In the genomic region with DNA sequence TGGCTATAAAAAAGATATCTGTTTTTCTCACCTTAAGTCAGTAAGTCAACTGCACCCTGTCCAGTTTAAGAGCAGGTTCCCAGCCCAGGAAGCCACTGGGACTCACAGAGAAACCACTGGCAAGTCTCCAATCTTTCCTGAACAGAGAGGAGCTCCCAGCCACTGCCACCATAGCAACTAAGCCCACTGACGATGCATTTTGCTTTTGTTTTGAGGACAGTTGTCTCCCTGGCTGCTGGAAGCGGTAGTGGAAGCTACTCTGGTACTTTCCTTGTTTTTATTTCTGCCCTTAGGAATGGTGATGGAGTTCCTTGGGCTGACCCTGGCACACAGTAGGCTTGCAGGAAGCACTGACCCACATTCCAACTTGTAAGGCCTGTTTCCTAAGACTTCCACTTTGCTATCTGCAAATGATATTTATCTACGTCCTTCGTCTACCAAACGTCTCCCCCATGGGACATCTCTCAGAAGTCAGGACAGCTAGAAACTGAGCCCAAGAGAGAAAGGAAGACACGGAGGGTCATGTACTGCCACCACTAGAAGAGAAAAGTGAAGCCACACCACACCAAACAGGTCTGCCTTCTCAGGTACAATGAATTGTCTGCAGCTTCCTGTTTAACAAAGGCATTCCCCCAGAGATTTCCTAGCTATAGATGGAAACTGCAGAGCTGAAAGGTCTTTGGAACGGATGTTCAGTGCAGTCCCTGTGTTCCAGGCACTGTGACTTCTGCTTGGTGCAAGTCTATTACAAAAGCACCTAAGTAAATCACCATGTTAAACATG, we compare ENCODE assay signal across 17 mouse cellular contexts.
A peak's percentile ranks its signal among the peaks of the same experiment; 100 is the strongest.
DNase-seq lines count a peak whose midpoint lies in the region; ATAC-seq and TF ChIP-seq lines count a peak whose summit lies in the region.
"Had no signal": no experiment of that assay in that cellular context is flagged by ENCODE, and none has a peak within 500 bp of the region (broad histone marks: within the 10 kb centered on the region; RNA-seq: fewer than 3 reads in every experiment).

No protein-coding gene starts in this region.

- TF ChIP-seq EP300 in heart, adult 2 months (IDR thresholded peaks at IDR 0.05; ENCODE audit: insufficient read depth, low read depth, low read length): no peak

- peaks cover 13% of the 10 kb centered on the region for H3K4me1 ChIP-seq in heart, adult 2 months (ENCODE audit: control insufficient read depth, insufficient read depth, low read length)
- H3K4me1 ChIP-seq in neural tube, embryonic 12.5 days: no peaks in the 10 kb centered on the region
- no peaks in the 10 kb centered on the region for H3K4me1 ChIP-seq in midbrain, postnatal 0 days (ENCODE audit: insufficient read depth, low read length)
- H3K4me1 ChIP-seq: embryonic facial prominence, embryonic 15.5 days had no signal

- no peaks in the 10 kb centered on the region for H3K79me2 ChIP-seq in heart, adult 2 months (replicated peaks; ENCODE audit: control insufficient read depth, insufficient read depth, low read length)

- no peaks in the 10 kb centered on the region for H3K9me3 ChIP-seq in neural tube, embryonic 12.5 days
- H3K9me3 ChIP-seq in midbrain, postnatal 0 days (ENCODE audit: low read length): no peaks in the 10 kb centered on the region
- H3K9me3 ChIP-seq: embryonic facial prominence, embryonic 15.5 days; liver, embryonic 12.5 days had no signal

- 38% methylated on average over 7 of the region's 7 CpGs for WGBS in heart, adult 2 months
- 74% methylated on average over 7 of the region's 7 CpGs for WGBS in neural tube, embryonic 12.5 days
- WGBS in midbrain, postnatal 0 days: 51% methylated on average over 7 of the region's 7 CpGs

- intact Hi-C loops in heart, adult 2 months (cut with DNase I): loop anchor here (10.0 kb wide), 1 partner anchor 197 kb away; a partner anchor contains a TSS
- intact Hi-C loops in heart, postnatal 25 days (cut with DNase I): loop anchor here (5.0 kb wide), 1 partner anchor 195 kb away; a partner anchor contains a TSS

- TF ChIP-seq CTCF in heart, adult 2 months (IDR thresholded peaks at IDR 0.05): peak; percentile 30; the same call in 1 of the 2 replicates
- peak; percentile 54 for TF ChIP-seq CTCF in layer of hippocampus, adult 2 months (conservative IDR thresholded peaks at IDR 0.05)
- peak; percentile 34; the same call in 1 of the 2 replicates for TF ChIP-seq CTCF in midbrain, postnatal 0 days (IDR thresholded peaks at IDR 0.05)

- no peak for TF ChIP-seq POLR2A in heart, adult 2 months (IDR thresholded peaks at IDR 0.05; ENCODE audit: insufficient read depth, low read depth, low read length)

- peak overlapping the region; percentile 83 for H3K27ac ChIP-seq in heart, adult 2 months
- no peak overlapping the region for H3K27ac ChIP-seq in layer of hippocampus, adult 2 months
- no peak overlapping the region for H3K27ac ChIP-seq in neural tube, embryonic 12.5 days
- no peak overlapping the region for H3K27ac ChIP-seq in midbrain, postnatal 0 days (ENCODE audit: low read depth, low read length)
- H3K27ac ChIP-seq: embryonic facial prominence, embryonic 15.5 days; liver, embryonic 12.5 days had no signal

- ATAC-seq in neural tube, embryonic 12.5 days (ENCODE audit: low FRiP score, low read depth): peak; percentile 17; the same call in 1 of the 2 replicates
- 0 out of 2 replicates have a peak, but pooled peaks have one; percentile 27 for ATAC-seq in midbrain, postnatal 0 days (ENCODE audit: low FRiP score)
- ATAC-seq: liver, embryonic 12.5 days had no signal

- H3K4me2 ChIP-seq in neural tube, embryonic 12.5 days (replicated peaks): no peak overlapping the region
- no peak overlapping the region for H3K4me2 ChIP-seq in midbrain, postnatal 0 days (ENCODE audit: low read depth, low read length, poor library complexity, severe bottlenecking)
- H3K4me2 ChIP-seq: embryonic facial prominence, embryonic 15.5 days; liver, embryonic 12.5 days; lung, embryonic 14.5 days had no signal

- no peaks in the 10 kb centered on the region for H3K36me3 ChIP-seq in heart, adult 2 months (ENCODE audit: control insufficient read depth, insufficient read depth, low read length)
- H3K36me3 ChIP-seq in neural tube, embryonic 12.5 days: no peaks in the 10 kb centered on the region
- H3K36me3 ChIP-seq in midbrain, postnatal 0 days (ENCODE audit: insufficient read depth, low read length): no peaks in the 10 kb centered on the region
- H3K36me3 ChIP-seq: embryonic facial prominence, embryonic 15.5 days; liver, embryonic 12.5 days had no signal

- H3K4me3 ChIP-seq in heart, adult 2 months: no peak overlapping the region
- H3K4me3 ChIP-seq in layer of hippocampus, adult 2 months: no peak overlapping the region
- no peak overlapping the region for H3K4me3 ChIP-seq in neural tube, embryonic 12.5 days
- H3K4me3 ChIP-seq in midbrain, postnatal 0 days (ENCODE audit: low read depth, low read length): no peak overlapping the region
- H3K4me3 ChIP-seq: embryonic facial prominence, embryonic 15.5 days; liver, embryonic 12.5 days had no signal

- peak in 1 of 2 experiments; percentile 21 for DNase-seq in heart, adult 2 months
- DNase-seq in heart, postnatal 25 days (ENCODE audit: low spot score): no peak
- DNase-seq in layer of hippocampus, adult 2 months (ENCODE audit: low spot score in 2 of 2): no peak
- DNase-seq in layer of hippocampus, adult 11-12 months (ENCODE audit: low spot score): no peak
- DNase-seq in neural tube, embryonic 10.5 days (ENCODE audit: extremely low spot score, low spot score): no peak
- DNase-seq in midbrain, postnatal 0 days (ENCODE audit: low spot score): peak; percentile 75
- DNase-seq in spleen, adult 12 weeks (ENCODE audit: low spot score): no peak
- DNase-seq: cerebellum, postnatal 14 days; embryo, embryonic 11 days; gastrocnemius, postnatal 10 days; kidney, adult 9 months; kidney, postnatal 4 days; lung, embryonic 14.5 days; thymus, postnatal 4 days had no signal

- H3K27me3 ChIP-seq in heart, adult 2 months (ENCODE audit: control insufficient read depth, insufficient read depth, low read length): no peaks in the 10 kb centered on the region
- H3K27me3 ChIP-seq in neural tube, embryonic 12.5 days (replicated peaks): no peaks in the 10 kb centered on the region
- no peaks in the 10 kb centered on the region for H3K27me3 ChIP-seq in midbrain, postnatal 0 days (ENCODE audit: insufficient read depth, low read length)
- H3K27me3 ChIP-seq: embryonic facial prominence, embryonic 15.5 days; liver, embryonic 12.5 days had no signal

- no peak overlapping the region for H3K9ac ChIP-seq in heart, adult 2 months (ENCODE audit: low read depth, low read length)
- no peak overlapping the region for H3K9ac ChIP-seq in neural tube, embryonic 12.5 days
- no peak overlapping the region for H3K9ac ChIP-seq in midbrain, postnatal 0 days (replicated peaks; ENCODE audit: low read length, poor library complexity, severe bottlenecking)
- H3K9ac ChIP-seq: embryonic facial prominence, embryonic 15.5 days; liver, embryonic 12.5 days; lung, embryonic 14.5 days had no signal
